Mouse (Mus musculus) cerebellum, adult 9-11 months (tissue): ENCODE results near the gene Ddx23.
A peak's percentile ranks its signal among the peaks of the same experiment; 100 is the strongest.

Source experiments
- DNase-seq: peaks from one replicate; pipeline ENCODE4 v3.0.0; 2022

Ddx23 gene

GRCm38 (mm10) chr15:98632107-98632744 is 30.5 kb downstream of the Ddx23 start:
- peak; percentile 68 for DNase-seq

GRCm38 (mm10) chr15:98631493-98631892 is 31.2 kb downstream of the Ddx23 start:
- peak; percentile 79 for DNase-seq

GRCm38 (mm10) chr15:98630540-98630939 is 32.2 kb downstream of the Ddx23 start, which contains the start of gene Cacnb3:
Gene Cacnb3 (plus strand): TSS chr15:98630840.
- no peak for DNase-seq

GRCm38 (mm10) chr15:98629464-98629863 is 33.2 kb downstream of the Ddx23 start:
- no peak for DNase-seq

GRCm38 (mm10) chr15:98628589-98629254 is 34.0 kb downstream of the Ddx23 start:
- DNase-seq = no peak

GRCm38 (mm10) chr15:98626487-98627212 is 36.0 kb downstream of the Ddx23 start:
- DNase-seq = no peak

- no peak for DNase-seq
These were observed 36.6 kb downstream of the Ddx23 start for GRCm38 (mm10) chr15:98626078-98626477.

GRCm38 (mm10) chr15:98623361-98623821 is 39.3 kb downstream of the Ddx23 start:
- DNase-seq = no peak

- no peak for DNase-seq
These were observed 40.0 kb downstream of the Ddx23 start for GRCm38 (mm10) chr15:98622721-98623120.

GRCm38 (mm10) chr15:98622199-98622598 is 40.5 kb downstream of the Ddx23 start:
- no peak for DNase-seq

- peak; percentile 58 for DNase-seq
These were observed 45.5 kb downstream of the Ddx23 start for GRCm38 (mm10) chr15:98617176-98617537.

GRCm38 (mm10) chr15:98616362-98617175 is 46.1 kb downstream of the Ddx23 start:
- no peak for DNase-seq

- no peak for DNase-seq
These were observed 46.9 kb downstream of the Ddx23 start for GRCm38 (mm10) chr15:98615751-98616150.

- no peak for DNase-seq
These were observed 47.7 kb downstream of the Ddx23 start for GRCm38 (mm10) chr15:98614971-98615370.

GRCm38 (mm10) chr15:98614551-98614950 is 48.1 kb downstream of the Ddx23 start:
- DNase-seq = no peak

- DNase-seq = no peak
These were observed 50.5 kb downstream of the Ddx23 start for GRCm38 (mm10) chr15:98612229-98612628.

GRCm38 (mm10) chr15:98610131-98610633 is 52.5 kb downstream of the Ddx23 start:
- DNase-seq = no peak

- peak; percentile 81 for DNase-seq
These were observed 53.2 kb downstream of the Ddx23 start, which contains the start of gene Adcy6 for GRCm38 (mm10) chr15:98609331-98610130. Gene Adcy6 (minus strand): TSS chr15:98610076.

- peak; percentile 44 for DNase-seq
These were observed 53.9 kb downstream of the Ddx23 start for GRCm38 (mm10) chr15:98608784-98609250.

GRCm38 (mm10) chr15:98608058-98608783 is 54.5 kb downstream of the Ddx23 start:
- DNase-seq = no peak

GRCm38 (mm10) chr15:98607557-98607956 is 55.1 kb downstream of the Ddx23 start:
- DNase-seq = no peak
